Mouse (Mus musculus) kidney, embryonic 16.5 days (tissue): Measurements from ENCODE around the gene Mrpl17. TPM values are rescaled to one million over a fixed set of nuclear protein-coding genes. Genes with fewer than 3 reads are reported as not detected.
A peak's percentile ranks its signal among the peaks of the same experiment; 100 is the strongest.

Source experiments
- ATAC-seq: fragments of 200-750 bp; cut with Nextera tagmentation; 2 replicates; pipeline ENCODE4 v1.8.0; 2017; ENCODE audit warnings: moderate TSS enrichment; ENCODE audit not compliant: low FRiP score, low TSS enrichment
- H3K27ac ChIP-seq: fragments of 300-500 bp; sonication (generic); 2 replicates; pipeline ENCODE4 v1.5.1; 2014; ENCODE audit warnings: low read length
- H3K27me3 ChIP-seq: fragments of 300-500 bp; sonication (generic); 2 replicates; pipeline ENCODE4 v1.6.1; 2014; ENCODE audit warnings: low read length, control low read depth, mixed read lengths; ENCODE audit not compliant: insufficient read depth
- H3K36me3 ChIP-seq: fragments of 300-500 bp; sonication (generic); 2 replicates; pipeline ENCODE4 v1.6.1; 2014; ENCODE audit warnings: low read length, control low read depth, mixed read lengths; ENCODE audit not compliant: insufficient read depth
- H3K4me1 ChIP-seq: fragments of 300-500 bp; sonication (generic); 2 replicates; pipeline ENCODE4 v1.6.1; 2014; ENCODE audit warnings: low read length, control low read depth, mixed read lengths; ENCODE audit not compliant: insufficient read depth
- H3K4me2 ChIP-seq: fragments of 300-500 bp; sonication (generic); replicated peaks from 2 replicates; pipeline ENCODE4 v1.6.1; 2014; ENCODE audit warnings: low read depth, low read length
- H3K4me3 ChIP-seq: fragments of 300-500 bp; sonication (generic); 2 replicates; pipeline ENCODE4 v1.5.1; 2014; ENCODE audit warnings: mild to moderate bottlenecking, low read length
- H3K9ac ChIP-seq: fragments of 300-500 bp; sonication (generic); replicated peaks from 2 replicates; pipeline ENCODE4 v1.6.1; 2014; ENCODE audit warnings: low read length
- H3K9me3 ChIP-seq: fragments of 300-500 bp; sonication (generic); 2 replicates; pipeline ENCODE4 v1.6.1; 2016; ENCODE audit warnings: low read length, control low read depth
- WGBS: fragments of 180-500 bp; shearing (Covaris S2); extraction: QIAGEN DNeasy Blood & Tissue Kit; methylation state at CpG from one replicate; pipeline ENCODE4 v1.1.7; 2014; 5-methylcytosine and 5-hydroxymethylcytosine counted together
- polyA plus RNA-seq: library from polyadenylated mRNA; unstranded; fragments of >200 nt; fragmentation: Nextera tagmentation; extraction: Ambion mirVana; gene quantifications from 2 replicates; pipeline ENCODE4 v1.2.1, GENCODE M21; 2015

Mrpl17 gene
- polyA plus RNA-seq, 1 experiment from 2014 or later, result 378 TPM

GRCm38 (mm10) chr7:105791147-105791546 lies 19.8 kb downstream of the Mrpl17 start:
- Histone ChIP-seq H3K36me3 (no peaks in the 10 kb centered on the region), H3K27me3 (no peaks in the 10 kb centered on the region), H3K9me3 (no peaks in the 10 kb centered on the region), H3K4me2 (no peak overlapping the region), H3K4me1 (peaks cover 11% of the 10 kb centered on the region), H3K27ac (no peak overlapping the region), H3K9ac (no peak overlapping the region), H3K4me3 (no peak overlapping the region)
- ATAC-seq, result no peak
- 92% methylated on average over 1 of the region's 1 CpGs for WGBS

GRCm38 (mm10) chr7:105787285-105788140 lies 23.4 kb downstream of the Mrpl17 start, which contains the start of gene Dchs1:
Gene Dchs1, minus strand, starts transcription at chr7:105787654.
- Histone ChIP-seq H3K4me3 (peak within 1 kb of the TSS; percentile 90), H3K27me3 (no peaks in the 10 kb centered on the region), H3K9ac (peak within 1 kb of the TSS; percentile 97), H3K4me1 (peaks cover 45% of the 10 kb centered on the region), H3K4me2 (peak within 1 kb of the TSS; percentile 62), H3K36me3 (peaks cover 4% of the 10 kb centered on the region; the same call in 1 of the 2 replicates), H3K27ac (peak within 1 kb of the TSS; percentile 85), H3K9me3 (no peaks in the 10 kb centered on the region)
- WGBS, result under 1% methylated on average over 76 of the region's 97 CpGs
- ATAC-seq, result peak; percentile 87

- Histone ChIP-seq H3K27ac (peak overlapping the region; percentile 85), H3K4me3 (peak overlapping the region; percentile 90), H3K4me2 (peak overlapping the region; percentile 62), H3K4me1 (peaks cover 45% of the 10 kb centered on the region), H3K9ac (peak overlapping the region; percentile 97), H3K27me3 (no peaks in the 10 kb centered on the region), H3K9me3 (no peaks in the 10 kb centered on the region), H3K36me3 (peaks cover 7% of the 10 kb centered on the region; the same call in 1 of the 2 replicates)
- WGBS, result 3% methylated on average over 15 of the region's 20 CpGs
- peak; percentile 63 for ATAC-seq
Measured at GRCm38 (mm10) chr7:105786506-105787284, 24.2 kb downstream of the Mrpl17 start.

GRCm38 (mm10) chr7:105784556-105784955 lies 26.3 kb downstream of the Mrpl17 start:
- H3K4me2 ChIP-seq, result peak overlapping the region; percentile 62
- H3K36me3 ChIP-seq, result peaks cover 17% of the 10 kb centered on the region
- H3K9ac ChIP-seq, result peak overlapping the region; percentile 45
- H3K4me3 ChIP-seq, result peak overlapping the region; percentile 11; the same call in 1 of the 2 replicates
- H3K9me3 ChIP-seq, result no peaks in the 10 kb centered on the region
- no peak for ATAC-seq
- H3K27ac ChIP-seq, result peak overlapping the region; percentile 8
- peaks cover 45% of the 10 kb centered on the region for H3K4me1 ChIP-seq
- 10% methylated on average over 4 of the region's 4 CpGs for WGBS
- H3K27me3 ChIP-seq, result no peaks in the 10 kb centered on the region

GRCm38 (mm10) chr7:105783861-105784260 lies 27.0 kb downstream of the Mrpl17 start:
- no peak for ATAC-seq
- H3K27ac ChIP-seq, result peak overlapping the region; percentile 8; the same call in 1 of the 2 replicates
- no peak overlapping the region for H3K4me2 ChIP-seq
- WGBS, result 40% methylated on average over 4 of the region's 4 CpGs
- no peak overlapping the region for H3K4me3 ChIP-seq
- H3K27me3 ChIP-seq, result no peaks in the 10 kb centered on the region
- peaks cover 17% of the 10 kb centered on the region for H3K36me3 ChIP-seq
- H3K9ac ChIP-seq, result no peak overlapping the region
- H3K9me3 ChIP-seq, result no peaks in the 10 kb centered on the region
- H3K4me1 ChIP-seq, result peaks cover 52% of the 10 kb centered on the region

GRCm38 (mm10) chr7:105778553-105779265 lies 32.2 kb downstream of the Mrpl17 start:
- ATAC-seq, result peak; percentile 86
- WGBS, result 11% methylated on average over 4 of the region's 4 CpGs
- Histone ChIP-seq H3K4me1 (peaks cover 48% of the 10 kb centered on the region), H3K4me3 (peak overlapping the region; percentile 27), H3K4me2 (peak overlapping the region; percentile 48), H3K9ac (peak overlapping the region; percentile 59), H3K27me3 (no peaks in the 10 kb centered on the region), H3K36me3 (peaks cover 17% of the 10 kb centered on the region), H3K27ac (peak overlapping the region; percentile 95), H3K9me3 (no peaks in the 10 kb centered on the region)

- H3K27ac ChIP-seq, result peak overlapping the region; percentile 95
- peak overlapping the region; percentile 48 for H3K4me2 ChIP-seq
- H3K9ac ChIP-seq, result peak overlapping the region; percentile 59
- H3K4me3 ChIP-seq, result peak overlapping the region; percentile 27
- H3K36me3 ChIP-seq, result peaks cover 15% of the 10 kb centered on the region
- no peaks in the 10 kb centered on the region for H3K9me3 ChIP-seq
- ATAC-seq, result peak; percentile 73
- H3K4me1 ChIP-seq, result peaks cover 48% of the 10 kb centered on the region
- no peaks in the 10 kb centered on the region for H3K27me3 ChIP-seq
- WGBS, result 25% methylated on average over 13 of the region's 13 CpGs
Measured at GRCm38 (mm10) chr7:105777797-105778552, 32.9 kb downstream of the Mrpl17 start.

GRCm38 (mm10) chr7:105777316-105777715 lies 33.6 kb downstream of the Mrpl17 start:
- peak overlapping the region; percentile 95 for H3K27ac ChIP-seq
- 83% methylated on average over 1 of the region's 1 CpGs for WGBS
- H3K9ac ChIP-seq, result no peak overlapping the region
- peak overlapping the region; percentile 48 for H3K4me2 ChIP-seq
- H3K36me3 ChIP-seq, result peaks cover 20% of the 10 kb centered on the region
- peaks cover 43% of the 10 kb centered on the region for H3K4me1 ChIP-seq
- no peaks in the 10 kb centered on the region for H3K27me3 ChIP-seq
- ATAC-seq, result no peak
- no peak overlapping the region; the same call in 1 of the 2 replicates for H3K4me3 ChIP-seq
- no peaks in the 10 kb centered on the region for H3K9me3 ChIP-seq

- no peak overlapping the region for H3K4me3 ChIP-seq
- H3K27me3 ChIP-seq, result no peaks in the 10 kb centered on the region
- no peaks in the 10 kb centered on the region for H3K9me3 ChIP-seq
- H3K4me1 ChIP-seq, result peaks cover 46% of the 10 kb centered on the region
- no peak overlapping the region for H3K9ac ChIP-seq
- ATAC-seq, result no peak
- WGBS, result 83% methylated on average over 2 of the region's 2 CpGs
- H3K36me3 ChIP-seq, result peaks cover 29% of the 10 kb centered on the region
- H3K27ac ChIP-seq, result no peak overlapping the region
- no peak overlapping the region for H3K4me2 ChIP-seq
Measured at GRCm38 (mm10) chr7:105776026-105776425, 34.9 kb downstream of the Mrpl17 start.
